Mouse (Mus musculus) adrenal gland, postnatal 10 days (tissue): ENCODE measurements at regions not wholly inside any gene's neighbourhood (a gene's known extent, or its start where the extent isn't known, plus 50 kb on each side); places are given as distances from the start of the nearest gene placed in this dataset.

Experiments used
- DNase-seq: peaks from one replicate; pipeline ENCODE4 v3.0.0; 2021; ENCODE audit warnings: mixed read lengths

GRCm38 (mm10) chr15:56820256-56820976 lies 657.0 kb downstream of the Slc22a22 start:
- DNase-seq, result no peak

GRCm38 (mm10) chr15:56818158-56818690 lies 659.2 kb downstream of the Slc22a22 start:
- DNase-seq, result no peak

GRCm38 (mm10) chr15:56817204-56818157 lies 659.9 kb downstream of the Slc22a22 start:
- DNase-seq, result no peak

- DNase-seq, result no peak
These were observed 663.5 kb downstream of the Slc22a22 start for GRCm38 (mm10) chr15:56813876-56814275.

DNA sequence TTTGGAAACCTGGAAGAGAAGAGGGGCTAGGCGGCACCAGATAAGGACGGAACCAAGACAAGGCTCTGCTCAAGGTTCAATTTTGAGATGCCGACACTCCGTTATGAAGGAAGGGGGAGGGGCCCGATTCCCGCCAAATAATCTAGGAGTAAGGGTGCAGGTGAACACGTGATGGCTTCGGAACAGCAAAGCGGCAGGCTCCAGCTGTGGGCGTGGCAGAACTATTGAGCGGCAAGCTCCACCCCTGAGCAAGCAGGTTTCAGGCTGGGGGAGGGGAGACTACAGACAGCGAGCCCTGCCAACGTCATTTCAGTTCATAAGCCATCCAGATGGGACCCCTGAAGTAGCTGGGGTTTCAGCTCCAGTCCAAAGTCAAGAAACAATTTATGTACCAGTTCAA lies 667.3 kb downstream of the Slc22a22 start:
- DNase-seq, result no peak

- peak; percentile 23 for DNase-seq
These were observed 669.8 kb downstream of the Slc22a22 start for GRCm38 (mm10) chr15:56807611-56808010.

GRCm38 (mm10) chr15:56801933-56802332 lies 675.5 kb downstream of the Slc22a22 start:
- DNase-seq, result no peak

DNA sequence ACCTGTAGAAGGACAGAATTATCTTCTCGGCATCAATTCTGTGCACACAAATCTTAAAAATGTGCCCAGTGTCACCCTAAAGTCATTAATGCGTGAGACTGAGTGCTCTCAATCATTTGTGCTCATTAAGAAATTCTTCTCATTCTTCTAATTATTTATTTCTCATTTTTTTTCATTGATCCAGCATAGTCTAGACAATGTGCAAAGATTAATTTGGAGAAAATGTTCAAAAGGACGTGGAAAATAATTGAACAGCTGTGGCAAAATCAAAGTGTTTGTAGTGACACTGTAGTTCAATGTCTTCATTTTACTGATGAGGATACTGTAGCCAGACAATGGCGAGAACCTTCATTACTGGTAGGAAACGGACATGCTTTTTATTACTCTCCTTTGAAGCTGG lies 702.0 kb downstream of the Slc22a22 start:
- no peak for DNase-seq

DNA sequence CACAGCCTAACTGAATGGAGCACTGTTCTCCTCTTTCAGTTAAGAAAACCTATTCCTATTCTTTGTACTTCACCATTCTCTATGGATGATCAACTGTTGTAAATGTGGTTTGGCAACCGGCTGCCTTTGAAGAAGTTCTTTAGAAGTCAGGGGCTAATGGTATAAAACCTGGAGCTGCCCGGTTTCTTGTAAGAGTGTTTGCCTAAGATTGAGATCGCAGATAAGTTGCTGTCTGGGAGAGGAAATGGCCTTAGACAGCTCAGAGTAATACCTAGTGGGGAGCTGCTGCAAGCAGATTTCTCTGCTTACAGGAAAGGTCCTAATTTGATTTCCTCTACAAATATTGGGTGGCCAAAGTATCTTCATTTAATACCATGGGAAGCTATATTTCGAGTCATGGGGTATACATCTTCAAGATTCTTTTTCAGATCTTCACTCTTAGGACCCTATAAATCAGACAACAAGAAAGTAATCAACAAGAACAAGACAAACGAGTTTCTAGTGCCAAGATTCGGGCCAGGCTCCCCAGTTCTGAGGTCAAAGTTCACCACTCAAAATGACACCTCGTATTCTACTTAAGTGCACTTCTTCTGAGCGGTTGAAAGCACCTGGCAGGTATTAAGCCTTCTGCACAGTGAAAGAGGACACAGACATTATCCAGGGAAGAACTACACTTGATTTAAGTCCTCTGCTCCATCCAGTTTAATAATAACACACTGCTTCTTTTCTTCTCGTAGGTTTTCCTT lies 702.6 kb downstream of the Slc22a22 start:
- DNase-seq, result no peak

DNA sequence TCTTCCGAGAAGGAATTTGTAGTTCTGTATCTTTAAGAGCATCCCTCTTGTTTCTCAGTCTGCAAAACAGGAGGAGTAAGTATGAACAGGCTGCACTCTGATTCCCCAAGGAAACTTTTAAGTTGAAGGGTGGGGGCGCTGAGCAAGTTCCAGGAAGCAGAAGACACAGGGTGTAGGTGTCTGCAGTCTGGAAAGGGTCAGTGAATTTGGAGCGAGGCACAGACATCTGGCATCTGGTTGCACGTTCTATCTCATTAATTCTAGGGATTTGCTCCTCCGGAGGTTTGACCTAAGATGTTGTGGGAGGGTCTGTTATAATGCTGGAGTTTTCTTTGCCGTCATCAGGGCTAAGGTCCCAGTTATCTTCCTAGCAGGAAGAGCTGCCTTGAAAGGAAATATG lies 711.1 kb downstream of the Slc22a22 start:
- no peak for DNase-seq

- peak; percentile 20 for DNase-seq
These were observed 712.4 kb downstream of the Slc22a22 start for GRCm38 (mm10) chr15:56764957-56765482.

GRCm38 (mm10) chr15:56764019-56764418 lies 713.4 kb downstream of the Slc22a22 start:
- no peak for DNase-seq

DNA sequence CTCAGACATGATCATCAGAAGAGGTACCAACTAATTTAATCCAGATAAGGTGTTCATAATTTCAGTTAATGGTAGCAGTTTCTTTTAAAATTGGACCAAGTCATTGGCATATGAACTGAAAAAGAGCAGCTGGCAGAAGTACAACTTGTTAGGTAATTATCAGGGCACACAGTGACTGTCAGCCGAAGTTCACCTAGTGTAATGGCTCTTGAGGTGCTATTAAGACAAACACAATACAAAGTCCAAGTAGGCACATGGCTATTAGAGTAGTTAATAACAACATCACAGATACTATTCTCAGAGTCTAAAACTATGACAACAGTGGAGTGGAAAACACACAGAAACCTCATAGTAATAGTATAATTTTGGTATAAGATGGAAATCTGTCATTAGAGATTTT lies 730.7 kb downstream of the Slc22a22 start:
- DNase-seq, result no peak

DNA sequence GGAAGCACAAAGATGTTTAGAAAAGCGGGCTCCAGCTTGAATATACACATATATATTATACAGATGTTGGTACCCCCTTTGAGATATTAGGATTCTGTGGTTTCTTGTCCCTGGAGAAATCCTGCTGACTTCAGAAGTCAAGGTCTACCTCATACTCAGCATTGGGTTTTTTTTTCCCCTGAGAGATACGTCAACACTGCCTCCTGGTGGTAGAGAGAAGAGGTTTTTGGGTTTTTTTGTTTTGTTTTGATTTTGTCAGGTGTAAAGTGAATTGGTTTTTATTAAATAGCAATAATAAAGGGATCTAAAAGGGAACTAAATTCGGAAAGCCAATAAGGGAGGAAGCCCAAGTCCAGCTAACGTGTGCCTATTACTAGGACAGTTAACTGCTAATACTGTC lies 732.5 kb downstream of the Slc22a22 start:
- DNase-seq, result peak; percentile 7
